Mouse (Mus musculus) cerebellum, postnatal 10 days (tissue): ENCODE measurements at regions not wholly inside any gene's neighbourhood (a gene's known extent, or its start where the extent isn't known, plus 50 kb on each side); places are given as distances from the start of the nearest gene placed in this dataset.

Experiments used
- DNase-seq, 2 experiments: peaks; one replicate each; pipeline ENCODE4 v3.0.0; 2021; ENCODE audit warnings: mixed read lengths in 2 of 2

DNA sequence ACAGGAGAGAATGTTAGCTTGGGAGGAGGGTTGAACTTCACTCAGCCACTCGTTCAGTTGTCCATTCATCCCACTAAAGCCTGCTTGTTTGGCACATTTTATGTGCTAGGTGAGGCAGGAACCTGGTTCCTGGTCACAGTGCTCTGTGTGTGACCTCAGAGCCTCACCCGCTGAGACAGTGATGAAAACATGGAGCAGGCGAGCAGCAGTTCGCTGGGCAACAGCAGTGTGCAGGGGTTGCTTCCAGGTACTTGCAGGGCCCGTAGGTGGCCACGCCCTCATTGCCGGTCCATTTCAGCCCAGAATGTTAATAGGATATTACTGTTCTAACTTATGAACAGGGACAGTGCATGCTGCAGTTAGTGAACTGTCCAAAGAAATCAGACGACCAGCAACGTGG is 285.7 kb downstream of the Rngtt start:
- no peak for DNase-seq

DNA sequence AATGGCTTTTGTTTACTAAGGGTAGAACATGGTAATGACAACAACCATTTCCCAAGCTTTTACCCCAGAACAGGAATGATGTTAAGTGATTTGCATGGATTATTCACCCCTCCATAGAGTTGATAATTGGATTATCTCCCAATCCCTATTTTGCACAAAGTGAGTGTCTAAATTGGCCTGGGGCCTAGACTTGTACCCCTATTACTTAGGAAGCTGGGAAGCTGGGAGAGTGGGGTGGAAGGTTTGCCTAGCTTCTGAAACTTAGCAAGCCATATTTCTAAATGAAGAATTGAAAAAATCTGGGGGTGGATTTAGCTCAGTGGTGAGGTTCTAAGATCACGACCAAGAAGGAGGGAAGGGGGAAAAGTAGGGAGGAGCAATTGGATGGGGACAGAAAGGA is 289.9 kb downstream of the Rngtt start:
- DNase-seq, result no peak

DNA sequence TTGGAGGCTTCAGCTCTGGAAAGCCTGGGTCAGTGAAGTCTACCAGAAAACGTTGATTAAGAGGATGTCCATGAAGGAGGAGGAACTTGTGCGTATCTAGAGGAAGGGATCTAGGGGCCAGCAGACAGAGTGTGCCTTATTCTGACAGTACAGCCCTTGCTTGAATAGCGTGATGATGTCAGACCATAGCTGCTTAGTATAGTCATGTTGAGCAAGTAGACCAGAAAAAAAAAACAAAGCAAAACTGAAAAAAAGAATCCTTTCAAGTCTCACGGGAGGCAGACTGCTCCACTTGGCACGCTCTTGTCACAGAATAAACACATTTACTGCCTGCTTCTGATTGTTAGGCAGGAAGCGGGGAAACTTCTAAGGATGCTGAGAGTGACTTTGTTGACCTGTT is 290.7 kb downstream of the Rngtt start:
- no peak for DNase-seq

DNA sequence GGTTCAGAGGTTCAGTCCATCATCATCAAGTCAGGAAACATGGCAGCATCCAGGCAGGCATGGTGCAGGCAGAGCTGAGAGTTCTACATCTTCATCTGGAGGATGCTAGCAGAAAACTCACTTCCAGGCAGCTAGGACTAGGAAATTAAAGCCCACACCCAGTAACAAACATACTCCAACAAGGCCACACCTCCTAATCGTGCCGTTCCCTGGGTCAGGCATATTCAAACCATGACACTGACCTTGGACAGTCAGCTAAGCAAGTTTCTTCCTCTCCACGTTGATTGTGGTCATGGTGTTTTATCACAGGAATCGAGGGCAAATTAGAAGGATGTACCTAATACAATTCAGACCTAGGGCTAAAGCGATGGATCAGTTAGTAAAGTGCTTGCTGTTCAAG is 294.5 kb downstream of the Rngtt start:
- DNase-seq, result no peak

DNA sequence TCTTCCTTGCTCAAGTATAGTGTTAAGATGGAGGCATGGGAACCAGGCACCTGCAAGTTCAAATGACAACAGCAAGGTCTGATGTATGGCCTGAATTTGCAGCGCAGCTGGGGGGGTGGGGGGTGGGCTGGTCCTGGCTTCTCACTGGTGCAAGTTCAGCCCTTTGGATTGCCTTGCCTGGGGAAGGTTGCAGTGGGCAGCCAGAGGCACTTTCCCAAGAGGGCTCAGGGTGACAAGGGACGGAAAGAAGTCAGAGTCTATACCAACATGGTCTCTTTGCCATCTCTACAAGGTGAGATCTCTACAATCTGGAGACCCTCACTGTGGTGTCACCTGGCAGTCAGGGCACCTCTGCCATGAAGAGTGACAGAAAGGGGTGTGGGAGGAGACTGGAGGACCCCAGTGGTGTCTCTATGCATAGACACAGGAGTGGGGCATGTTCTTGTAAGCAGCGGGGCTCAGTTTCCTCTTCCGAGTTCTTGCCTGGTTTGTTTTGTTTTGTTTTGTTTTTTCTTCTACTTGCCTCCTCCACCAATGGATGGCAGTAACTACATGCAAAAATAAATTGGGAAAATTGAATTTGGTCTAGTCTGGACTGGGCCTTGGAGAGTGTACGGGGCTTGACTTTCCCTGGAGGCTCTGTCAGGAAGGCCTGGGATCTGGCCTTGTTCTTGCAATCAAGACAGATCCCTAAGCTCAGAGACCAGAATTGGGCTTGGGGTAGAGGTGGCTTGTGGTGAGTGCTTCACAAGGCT is 284.4 kb upstream of the Cnr1 start:
- peak; percentile 50 to 52 for DNase-seq

DNA sequence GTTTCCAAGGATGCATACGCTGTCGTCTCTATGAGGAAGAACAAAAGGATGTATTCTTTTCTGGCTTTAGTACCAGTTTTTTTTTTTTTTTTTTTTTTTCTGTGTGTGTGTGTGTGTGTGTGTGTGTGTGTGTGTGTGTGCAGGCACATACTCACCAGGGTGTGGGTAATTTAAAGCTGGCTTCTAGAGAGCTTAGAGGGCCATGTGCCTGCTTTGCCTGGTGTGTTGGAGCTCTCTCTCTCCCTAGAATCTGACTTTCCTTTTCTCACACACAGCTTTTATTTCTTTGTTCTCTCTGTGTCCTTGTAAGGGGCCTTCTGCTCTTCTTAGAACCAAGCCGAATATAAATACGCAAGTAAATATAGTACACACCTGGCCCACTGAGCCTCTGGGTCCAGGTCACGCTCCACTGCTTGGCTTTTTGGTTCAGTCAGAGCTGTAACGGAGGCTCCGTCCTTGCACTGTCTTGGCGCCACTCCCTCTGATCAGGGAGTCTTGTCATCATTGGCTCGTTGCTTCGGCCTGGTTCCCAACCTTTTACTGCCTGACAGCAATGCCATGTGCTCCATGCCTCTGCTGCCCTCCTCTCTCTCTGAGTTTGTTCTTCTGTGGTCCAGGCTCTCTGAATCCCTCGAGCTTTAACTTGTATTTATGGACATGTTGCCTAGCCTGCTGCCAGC is 283.7 kb upstream of the Cnr1 start:
- DNase-seq, result peak; percentile 94 to 95

DNA sequence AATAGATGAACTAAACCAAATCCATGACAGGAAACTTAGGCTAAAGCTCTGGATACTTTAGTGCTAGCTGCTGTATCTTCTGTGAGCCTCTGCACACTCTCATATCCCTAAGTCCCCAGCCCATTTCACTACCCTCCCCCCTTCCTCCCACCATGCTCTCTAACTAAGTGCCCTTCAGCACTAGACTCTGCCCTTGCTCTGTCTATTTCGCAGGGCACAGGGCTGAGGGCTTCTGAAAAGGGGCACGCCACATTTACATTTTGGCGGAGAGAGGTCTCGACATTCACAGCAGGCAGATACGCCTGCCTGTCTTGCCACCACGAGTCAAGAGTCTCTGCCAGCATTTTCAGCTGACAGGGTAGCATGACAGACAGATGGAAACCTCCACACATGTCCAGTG is 282.5 kb upstream of the Cnr1 start:
- peak; percentile 47 to 58 for DNase-seq

DNA sequence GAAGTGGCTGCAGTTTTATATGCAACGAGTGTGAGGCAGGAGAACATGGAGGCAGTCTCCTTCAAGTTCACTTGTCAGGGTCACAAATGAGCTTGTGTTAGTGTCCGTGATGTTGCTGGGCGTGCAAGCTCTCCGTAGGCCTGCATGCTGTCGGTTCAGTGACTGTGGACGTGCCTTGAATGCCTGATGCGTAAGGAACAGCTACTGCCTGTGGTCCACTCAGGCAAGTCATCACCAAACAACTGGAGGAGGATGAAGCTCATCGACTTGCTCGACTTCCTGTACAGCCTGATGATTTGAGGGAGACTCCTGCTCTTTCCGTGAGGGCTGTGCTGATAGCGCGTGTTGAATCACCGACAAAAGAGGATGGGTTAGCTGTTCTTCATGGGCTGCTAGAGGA is 281.9 kb upstream of the Cnr1 start:
- peak; percentile 41 to 52 for DNase-seq

DNA sequence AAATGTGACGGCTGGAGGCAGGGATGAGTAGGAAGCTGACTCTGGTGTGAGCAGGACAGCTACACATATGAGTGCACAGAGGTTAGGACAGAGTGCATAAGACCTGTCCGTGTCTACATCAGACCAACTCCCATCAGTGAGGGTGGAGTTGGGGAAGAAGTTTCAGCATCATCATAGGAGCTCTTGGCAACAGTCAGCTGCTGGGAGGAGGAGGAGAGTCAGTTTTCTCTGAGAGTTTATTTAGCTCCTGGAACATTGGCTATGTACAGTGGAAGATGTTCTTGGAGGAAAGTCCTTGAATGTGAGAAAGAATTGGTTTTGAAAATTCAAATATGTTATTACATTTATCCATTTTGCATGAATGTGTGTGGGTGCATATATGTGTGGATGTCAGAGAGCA is 279.2 kb upstream of the Cnr1 start:
- no peak for DNase-seq

DNA sequence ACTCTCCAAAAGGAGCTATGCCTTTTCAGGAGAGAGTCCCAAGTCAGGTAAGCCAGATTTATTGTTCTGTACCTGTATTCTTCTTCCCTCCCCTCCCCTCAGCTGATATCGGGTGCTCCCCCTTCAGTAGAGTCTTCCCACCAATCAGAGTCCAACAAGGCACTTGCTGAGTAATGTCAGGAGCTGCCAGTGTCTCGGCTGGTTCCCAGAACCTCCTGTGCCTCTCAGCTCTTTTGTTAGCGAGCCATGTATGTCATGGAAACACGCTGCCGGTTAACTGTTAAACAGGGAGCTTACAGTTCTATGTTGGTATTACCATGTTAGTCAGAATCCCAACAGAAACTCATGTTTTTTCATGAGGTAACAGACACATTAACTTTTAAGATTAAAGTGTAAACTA is 273.1 kb upstream of the Cnr1 start:
- no peak for DNase-seq

DNA sequence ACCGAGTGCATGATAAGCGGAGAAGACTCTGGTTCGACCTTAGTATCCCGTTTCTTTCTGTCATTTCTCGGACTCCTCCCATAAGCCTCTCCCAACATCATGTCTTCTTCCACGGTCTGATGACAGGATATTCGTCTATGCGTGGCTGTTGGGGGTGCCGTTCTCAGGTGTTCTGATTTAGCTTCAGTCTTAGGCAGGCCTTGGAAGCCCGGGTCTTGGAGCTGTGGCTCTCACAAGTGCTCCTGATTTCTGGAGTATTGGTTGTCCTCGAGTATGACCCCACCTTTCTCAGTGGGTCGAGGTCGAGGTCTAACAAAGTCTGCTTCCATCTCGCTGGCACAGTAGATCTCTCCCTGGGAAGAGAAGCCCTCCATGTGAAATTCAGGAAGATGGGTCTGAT is 264.6 kb upstream of the Cnr1 start:
- no peak for DNase-seq

DNA sequence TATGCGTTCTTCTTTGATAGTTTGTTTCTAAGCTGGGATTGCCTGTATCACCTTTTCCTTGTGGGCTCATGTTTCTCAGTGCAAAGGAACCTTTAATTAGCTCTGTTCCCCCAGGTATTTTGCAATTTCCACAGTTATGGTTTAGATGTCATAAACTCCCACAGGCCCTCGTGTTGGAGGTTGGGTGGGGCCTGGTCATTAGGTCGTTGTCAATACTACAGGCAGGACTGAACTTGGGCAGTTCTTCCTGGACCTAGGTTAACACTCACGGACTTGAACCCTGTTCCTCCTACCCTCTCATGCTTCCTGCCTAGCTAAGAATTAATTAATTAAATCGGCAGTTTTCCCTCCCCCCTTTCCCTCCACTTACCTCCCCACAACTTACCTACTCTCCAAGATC is 263.8 kb upstream of the Cnr1 start:
- DNase-seq, result no peak

DNA sequence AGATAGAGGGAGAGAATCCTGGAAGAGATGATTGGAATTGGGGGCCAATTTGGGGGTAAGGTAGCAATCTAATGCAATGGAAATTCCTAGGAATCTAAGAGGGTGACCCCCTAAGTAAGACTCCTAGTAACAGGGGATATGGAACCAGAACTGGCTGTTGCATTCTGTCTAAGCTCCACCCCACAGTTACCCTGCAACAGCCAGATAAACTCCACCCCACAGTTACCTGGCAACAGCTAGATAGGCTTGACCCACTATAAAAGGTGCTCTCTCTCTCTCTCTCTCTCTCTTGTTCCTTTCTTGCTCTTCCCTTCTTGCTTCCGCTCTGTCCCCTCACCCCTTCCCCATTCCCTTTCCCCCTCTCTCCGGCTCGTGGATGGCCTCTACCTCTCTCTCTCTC is 262.5 kb upstream of the Cnr1 start:
- no peak for DNase-seq

DNA sequence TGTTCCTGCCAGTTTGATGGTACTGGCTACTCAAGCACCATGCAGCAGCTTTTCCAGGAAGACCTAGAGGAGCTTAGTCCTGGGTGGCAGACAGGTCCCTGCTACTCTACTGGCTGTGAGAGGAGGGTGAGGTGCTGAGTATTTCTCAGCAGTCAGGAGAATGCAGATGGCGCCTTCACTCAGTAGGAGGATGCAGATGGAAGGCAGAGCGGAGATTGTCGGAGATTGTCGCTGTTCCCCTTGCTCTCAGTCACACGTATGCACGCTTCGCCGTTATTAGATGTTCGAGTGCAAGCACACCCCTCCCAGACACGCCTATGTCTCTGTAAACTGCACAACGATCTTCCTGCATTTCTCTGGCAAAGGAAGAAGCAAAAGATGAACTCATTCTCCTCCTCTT is 261.4 kb upstream of the Cnr1 start:
- DNase-seq, result peak; percentile 21 to 30

DNA sequence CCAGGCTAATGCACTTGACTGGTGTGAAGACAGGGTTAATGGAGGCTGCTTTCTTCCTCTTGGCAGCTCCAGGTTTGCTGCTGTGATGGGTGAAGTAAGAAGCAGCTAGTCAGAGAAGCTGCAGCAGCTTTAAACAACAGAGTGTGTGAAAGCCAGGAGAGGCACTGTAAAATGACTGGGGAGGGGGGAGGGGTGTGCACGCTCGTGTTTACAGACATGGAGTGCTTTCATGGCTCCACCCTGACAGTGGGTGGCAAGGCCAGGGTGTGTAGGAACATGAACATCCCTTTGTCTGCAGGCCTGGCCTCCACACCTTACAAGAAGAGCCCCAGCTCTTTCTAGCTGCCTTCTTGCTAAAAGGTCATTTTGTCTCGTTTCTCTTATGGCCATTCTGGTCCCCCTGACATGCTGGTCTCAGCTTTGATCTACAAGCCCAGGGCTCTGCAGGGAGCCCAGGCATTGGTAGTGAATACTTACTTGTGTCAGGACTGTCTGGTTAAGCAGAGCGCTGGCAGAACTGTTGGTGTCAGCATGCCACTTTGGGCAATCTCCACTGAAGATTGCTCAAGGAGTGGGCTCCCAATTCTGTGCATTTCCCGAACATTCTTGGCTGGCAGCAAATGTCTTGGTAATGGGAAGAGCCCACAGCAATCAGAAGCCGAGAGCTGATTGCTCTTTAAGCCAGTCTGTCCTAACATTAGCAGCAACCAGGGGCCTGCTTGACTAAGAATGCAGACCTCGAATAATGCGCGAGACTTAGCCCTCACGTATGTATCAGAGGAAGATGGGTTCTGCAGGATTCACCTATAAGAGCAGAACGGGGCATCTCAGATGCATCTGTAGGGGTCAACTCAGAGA is 260.5 kb upstream of the Cnr1 start:
- peak; percentile 59 to 63 for DNase-seq

DNA sequence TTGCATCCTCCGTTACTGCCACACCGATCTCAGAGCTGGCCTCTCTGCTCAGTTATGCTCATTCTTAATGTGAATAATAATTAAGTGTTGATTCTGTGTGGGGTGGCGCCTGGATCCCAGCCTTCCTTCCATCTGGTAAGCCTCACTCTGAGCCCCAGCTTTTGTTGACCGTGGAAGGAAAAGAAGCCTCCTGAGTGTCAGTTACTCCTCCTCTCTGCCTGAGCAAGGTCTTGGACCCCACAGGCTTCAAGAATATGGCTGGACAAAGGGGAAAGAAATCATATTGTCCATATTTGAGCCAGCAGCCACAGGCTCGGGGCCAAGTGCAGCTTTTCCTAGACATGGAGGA is 259.9 kb upstream of the Cnr1 start:
- DNase-seq, result peak; percentile 53 to 56

DNA sequence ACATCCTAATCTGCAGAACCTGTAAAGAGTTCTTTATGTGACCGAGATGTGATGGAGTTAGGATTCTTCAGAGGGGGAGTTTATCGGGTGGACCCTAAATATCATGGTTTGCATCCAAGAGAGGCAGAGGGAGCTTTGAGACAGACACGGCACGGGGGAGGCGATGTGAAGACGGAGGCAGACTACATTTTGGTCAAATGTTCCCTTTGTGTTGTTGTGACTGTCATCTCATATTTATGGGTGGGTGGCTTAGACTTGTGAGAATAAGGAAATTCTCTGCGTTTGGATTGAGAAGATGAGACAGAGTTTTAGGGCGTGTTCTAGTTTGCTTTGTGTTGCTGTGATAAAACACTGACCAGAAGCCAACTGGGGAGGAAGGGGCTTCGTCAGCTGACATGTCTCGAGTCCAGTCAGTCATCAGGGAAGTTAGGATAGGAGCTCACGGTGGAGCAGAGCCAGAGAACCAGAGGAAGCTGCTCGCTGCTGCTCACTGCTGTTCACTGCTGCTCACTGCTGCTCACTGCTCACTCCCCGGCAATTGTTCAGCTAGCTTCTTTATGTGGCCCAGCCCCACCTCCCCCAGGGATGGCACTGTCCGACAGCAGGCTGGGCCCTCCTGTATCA is 259.0 kb upstream of the Cnr1 start:
- peak; percentile 39 to 40 for DNase-seq

DNA sequence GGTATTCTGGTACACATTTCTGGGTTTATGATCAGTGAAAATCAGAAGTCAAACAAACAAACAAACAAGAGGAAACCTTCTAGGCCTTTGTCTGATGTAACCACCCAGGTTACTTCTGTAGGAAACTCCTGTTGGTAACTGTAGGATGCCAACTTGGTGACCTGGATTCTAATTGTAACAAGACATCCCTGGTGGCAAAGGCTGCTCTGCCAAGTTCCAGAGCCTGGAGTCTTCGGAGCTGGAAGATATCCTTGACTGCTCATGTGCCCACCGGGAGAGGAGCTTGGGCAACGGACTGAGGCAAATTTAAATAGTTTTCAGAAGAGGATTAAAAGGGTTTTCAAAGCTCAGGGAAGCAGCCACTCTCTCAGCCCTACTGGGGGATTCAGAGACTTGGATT is 256.0 kb upstream of the Cnr1 start:
- peak in 1 of 2 experiments; percentile 31 for DNase-seq

DNA sequence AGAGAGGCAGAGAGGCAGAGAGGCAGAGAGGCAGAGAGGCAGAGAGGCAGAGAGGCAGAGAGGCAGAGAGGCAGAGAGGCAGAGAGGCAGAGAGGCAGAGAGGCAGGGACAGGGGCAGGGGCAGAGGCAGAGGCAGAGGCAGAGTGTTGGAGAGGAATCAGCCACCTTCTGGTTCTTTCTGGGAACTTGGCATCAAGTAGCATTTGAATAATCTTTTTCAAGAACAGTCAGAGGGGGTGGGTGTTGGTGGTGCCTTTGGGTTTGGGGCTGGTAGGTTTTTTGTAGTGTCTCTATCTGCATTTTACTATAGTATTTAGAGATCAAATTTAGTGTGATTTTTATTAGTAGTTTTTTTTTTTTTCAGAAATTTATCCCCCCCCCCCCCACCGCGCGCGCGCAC is 249.3 kb upstream of the Cnr1 start:
- no peak for DNase-seq

DNA sequence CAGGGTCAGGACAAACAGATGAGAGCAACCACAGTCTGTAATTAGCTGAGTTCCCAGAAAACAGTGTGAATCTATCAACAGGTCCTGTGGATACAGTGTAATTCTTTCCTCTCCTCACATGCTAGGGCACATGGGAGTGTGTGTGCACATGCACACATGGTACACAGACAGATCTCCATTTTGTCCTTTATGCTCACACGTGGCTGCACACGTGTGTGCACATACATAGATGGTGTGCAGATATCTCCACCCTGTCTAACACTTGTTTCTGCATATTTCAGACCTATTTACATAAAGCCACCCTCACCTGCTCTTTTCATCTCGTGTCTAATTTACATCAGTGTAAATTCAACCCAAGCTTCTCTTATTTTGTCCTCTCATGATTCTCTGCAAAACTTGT is 245.0 kb upstream of the Cnr1 start:
- no peak for DNase-seq

DNA sequence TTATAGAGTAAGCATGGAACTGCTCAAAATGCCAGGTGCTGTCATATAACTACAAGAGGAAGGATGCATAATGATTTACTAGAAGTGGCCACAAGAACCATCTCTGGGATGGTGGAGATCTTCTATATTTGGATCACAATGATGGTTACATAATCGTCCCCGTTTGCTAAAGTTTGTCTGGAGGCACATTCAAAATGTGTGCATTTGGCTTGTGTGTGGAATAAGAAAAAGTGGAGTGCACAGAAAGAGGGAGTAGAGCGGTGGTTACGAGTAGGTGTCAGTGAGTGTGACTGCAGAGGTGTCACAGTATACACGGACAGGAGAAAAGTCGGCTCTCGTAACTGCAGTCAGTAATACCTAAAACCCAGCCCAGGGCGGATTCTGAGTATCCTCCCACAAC is 238.3 kb upstream of the Cnr1 start:
- DNase-seq, result no peak

DNA sequence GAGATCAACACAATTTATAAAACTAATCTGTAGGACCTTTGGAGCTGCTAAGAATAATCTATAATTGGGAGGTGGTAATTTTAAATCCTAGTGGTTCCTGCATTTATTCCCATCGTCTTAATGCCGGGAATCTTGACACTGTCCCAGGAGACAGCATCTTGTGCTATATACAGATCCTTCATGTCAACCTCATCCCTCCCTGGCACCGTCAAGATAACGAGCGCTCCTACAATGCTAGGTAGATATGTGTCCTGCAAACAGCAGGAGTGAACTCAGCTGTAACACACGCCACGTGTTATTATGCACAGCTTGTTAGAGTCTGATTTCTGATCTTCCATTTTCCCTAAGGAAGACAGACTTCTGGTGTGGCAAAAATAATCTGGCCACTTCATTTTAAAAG is 237.0 kb upstream of the Cnr1 start:
- no peak for DNase-seq

DNA sequence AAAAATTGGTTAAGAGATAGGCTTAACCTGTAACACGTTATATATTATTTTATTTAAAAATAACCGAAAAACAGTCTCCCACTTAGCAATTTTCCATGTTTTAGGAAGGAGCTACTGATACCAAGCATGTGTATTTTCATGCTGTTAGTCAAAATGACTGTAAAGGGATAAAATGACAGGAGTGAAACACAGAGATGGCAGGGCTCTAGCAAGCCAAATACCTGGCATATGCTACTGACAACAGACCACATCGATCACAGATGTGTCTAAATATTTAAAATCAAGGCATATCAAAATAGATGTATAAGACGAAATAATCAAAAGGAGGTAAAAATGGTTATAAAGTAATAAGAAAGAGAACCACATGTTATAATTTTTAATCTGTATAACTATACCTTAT is 231.0 kb upstream of the Cnr1 start:
- DNase-seq, result no peak
